Mouse (Mus musculus) left cerebral cortex, postnatal 10 days (tissue): ENCODE data around the gene Nme7. TPM values are rescaled to one million over a fixed set of nuclear protein-coding genes. Genes with fewer than 3 reads are reported as not detected.

Experiments
- DNase-seq, 2 experiments: peaks; one replicate each; pipeline ENCODE4 v3.0.0; 2021 to 2022; ENCODE audit warnings: low spot score in 2 of 2, mixed read lengths in 1 of 2; ENCODE audit errors: extremely low spot score in 1 of 2
- intact Hi-C: fragments of 180-260 bp; cut with DNase I; formaldehyde crosslinking; loops from one replicate; pipeline ENCODE4 v1.15.1; 2025
- total RNA-seq, 2 experiments: library from RNA; stranded (reverse); gene quantifications; 2 replicates each; pipeline ENCODE4 v1.2.3; 2021

The Nme7 gene
- total RNA-seq, 2 experiments from 2014 or later: 21.9 to 24.8 TPM

GRCm38 (mm10) chr1:164416692-164417394, 112.9 kb downstream of the Nme7 start:
- intact Hi-C loops: no loop called here
- no peak for DNase-seq

- no peak for DNase-seq
- intact Hi-C loops: no loop called here
Observed at GRCm38 (mm10) chr1:164417604-164418003, 113.7 kb downstream of the Nme7 start.

DNA sequence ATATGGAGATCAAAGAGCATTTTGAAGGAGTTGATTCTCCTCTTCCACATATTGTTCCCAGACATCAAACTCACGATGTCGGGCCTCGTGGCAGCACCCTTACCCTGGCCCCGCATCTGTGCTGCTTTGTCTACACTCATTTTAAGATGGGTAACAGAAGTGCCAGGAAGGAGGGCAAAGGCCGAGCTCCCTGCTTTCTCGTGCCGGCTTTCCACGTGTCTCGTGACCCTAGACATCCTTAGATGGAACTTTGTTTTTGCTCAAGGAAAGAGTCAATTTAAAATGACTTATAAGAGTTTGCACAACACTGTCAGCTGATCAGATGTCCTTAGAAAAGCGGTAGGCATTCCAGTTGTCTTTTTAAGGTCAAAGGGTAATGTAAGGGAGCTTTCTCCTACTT, 114.4 kb downstream of the Nme7 start:
- intact Hi-C loops: no loop called here
- DNase-seq: no peak

DNA sequence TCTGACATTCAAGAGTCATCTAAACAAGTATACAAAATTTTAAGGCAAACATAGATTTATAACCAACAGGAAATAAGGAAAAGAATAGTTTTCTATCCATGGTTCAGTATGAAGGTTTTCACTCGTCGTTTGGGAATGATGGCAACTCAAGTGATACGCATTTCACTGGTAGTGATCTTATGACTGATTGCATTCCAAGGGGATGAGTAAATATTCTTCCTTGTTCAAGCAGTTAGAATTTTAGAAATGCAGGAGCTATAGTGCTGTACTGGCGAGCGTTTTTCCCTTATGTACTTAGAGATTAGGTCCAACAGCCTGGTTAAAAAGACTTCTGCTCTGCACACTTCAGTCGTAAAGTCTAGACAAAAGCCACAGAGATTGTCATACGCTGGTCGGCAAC, 115.5 kb downstream of the Nme7 start:
- intact Hi-C loops: no loop called here
- no peak for DNase-seq

DNA sequence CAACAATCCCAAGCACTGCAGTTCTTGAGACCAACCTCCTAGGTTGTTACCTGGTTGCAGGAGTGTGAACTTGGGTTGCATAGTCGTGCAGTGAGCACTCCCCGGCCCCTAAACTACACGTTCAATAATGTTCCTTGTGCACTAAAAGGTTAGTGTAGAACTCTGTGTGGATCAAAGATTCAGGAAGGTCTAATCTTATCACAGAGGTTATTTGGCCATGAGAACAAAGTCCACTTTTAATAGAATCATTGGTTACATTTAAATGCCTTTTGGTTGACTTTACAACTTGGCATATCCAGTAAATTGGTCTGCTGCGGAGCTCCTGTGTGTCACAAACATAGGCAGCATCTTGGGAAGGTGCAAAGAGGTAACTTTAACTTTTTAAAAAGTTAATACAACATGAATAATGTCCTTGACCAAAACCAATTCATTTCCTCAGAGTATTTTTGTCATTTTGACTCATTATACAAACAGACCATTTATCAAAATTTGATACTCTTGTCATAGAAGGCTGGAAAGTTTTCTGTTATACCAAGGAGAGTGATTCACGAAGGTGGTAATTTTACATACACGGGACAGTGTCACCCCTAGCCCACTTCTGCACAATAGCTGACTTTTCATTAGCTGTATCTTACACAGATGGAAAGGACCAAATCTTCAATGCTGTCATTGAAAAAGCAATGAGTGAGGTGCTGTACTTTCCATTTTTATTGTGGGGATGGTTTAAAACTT, 116.9 kb downstream of the Nme7 start:
- no peak for DNase-seq
- intact Hi-C loops: no loop called here

DNA sequence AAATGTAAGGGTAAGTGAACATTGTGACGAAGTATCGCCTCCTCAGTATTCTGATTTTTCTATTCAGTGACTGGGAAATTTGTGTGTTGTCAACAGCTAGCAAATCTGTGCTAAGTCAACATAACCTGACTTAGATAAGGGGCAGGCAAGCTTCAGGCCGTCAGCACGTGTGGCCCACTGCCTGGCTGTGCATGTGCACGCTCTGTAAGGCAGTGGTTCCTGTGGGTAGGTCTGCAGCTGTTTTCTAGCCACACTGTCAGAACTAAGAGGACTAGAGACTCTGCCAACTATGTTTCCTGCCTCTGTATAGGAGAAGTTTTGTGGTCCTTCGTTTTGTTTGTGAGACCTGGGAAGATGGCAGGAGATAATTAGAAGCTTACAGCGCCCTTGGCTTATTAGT, 122.3 kb downstream of the Nme7 start:
- intact Hi-C loops: no loop called here
- no peak for DNase-seq

GRCm38 (mm10) chr1:164427777-164428176, 123.9 kb downstream of the Nme7 start:
- intact Hi-C loops: no loop called here
- DNase-seq: no peak

DNA sequence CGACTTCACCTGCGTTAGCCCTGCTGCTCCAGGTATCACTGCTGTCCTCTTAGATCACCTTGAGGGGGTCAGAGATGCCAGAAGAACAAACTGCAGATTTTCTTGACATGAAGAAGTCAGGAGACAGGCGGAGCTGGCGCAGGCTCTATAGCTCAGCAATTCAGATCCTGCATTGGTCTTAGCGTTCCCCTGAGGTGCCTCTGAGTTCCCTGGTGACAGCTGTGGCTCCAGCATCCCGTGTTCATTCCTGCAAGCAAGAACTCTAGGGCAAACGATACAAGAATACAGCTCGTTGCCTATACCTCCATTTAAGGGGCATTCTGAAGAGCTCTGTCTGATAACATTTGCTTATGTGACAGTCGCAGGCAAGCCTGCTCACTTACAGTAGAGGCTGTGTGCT, 124.7 kb downstream of the Nme7 start:
- DNase-seq: no peak
- intact Hi-C loops: no loop called here

GRCm38 (mm10) chr1:164432649-164433048, 128.7 kb downstream of the Nme7 start:
- DNase-seq: no peak
- intact Hi-C loops: no loop called here

DNA sequence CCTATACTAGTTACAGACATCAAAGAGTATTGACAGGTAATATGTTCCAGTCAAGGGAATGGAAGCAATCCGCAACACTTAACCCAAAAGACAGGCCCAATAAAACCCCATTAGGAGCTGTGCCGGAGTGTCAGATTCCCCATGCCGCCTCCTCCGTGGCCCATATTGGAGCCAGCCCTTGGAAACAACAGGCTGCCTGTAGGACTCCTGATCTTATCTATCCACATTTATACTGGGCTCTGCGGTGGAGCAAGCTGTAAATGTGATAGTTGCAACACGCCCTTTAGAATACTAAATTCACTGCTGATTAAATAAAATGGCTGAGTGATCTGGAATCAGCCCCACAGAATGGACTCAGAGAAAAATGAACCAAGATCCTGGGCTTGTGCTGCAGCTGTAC, 130.1 kb downstream of the Nme7 start:
- DNase-seq: no peak
- intact Hi-C loops: no loop called here

GRCm38 (mm10) chr1:164436749-164437148, 132.8 kb downstream of the Nme7 start:
- no peak for DNase-seq
- intact Hi-C loops: loop anchor here (5.0 kb wide), 1 partner anchor 69 kb away; no protein-coding TSS in a partner anchor

- DNase-seq: no peak
- intact Hi-C loops: loop anchor here (5.0 kb wide), 1 partner anchor 123 kb away; no protein-coding TSS in a partner anchor
Observed at GRCm38 (mm10) chr1:164440230-164440629, 136.3 kb downstream of the Nme7 start.

GRCm38 (mm10) chr1:164440708-164441407, 136.9 kb downstream of the Nme7 start:
- intact Hi-C loops: loop anchor here (5.0 kb wide), 1 partner anchor 124 kb away; no protein-coding TSS in a partner anchor
- no peak for DNase-seq

GRCm38 (mm10) chr1:164441408-164441974, 137.6 kb downstream of the Nme7 start:
- intact Hi-C loops: loop anchor here (5.0 kb wide), 1 partner anchor 124 kb away; no protein-coding TSS in a partner anchor
- no peak for DNase-seq

DNA sequence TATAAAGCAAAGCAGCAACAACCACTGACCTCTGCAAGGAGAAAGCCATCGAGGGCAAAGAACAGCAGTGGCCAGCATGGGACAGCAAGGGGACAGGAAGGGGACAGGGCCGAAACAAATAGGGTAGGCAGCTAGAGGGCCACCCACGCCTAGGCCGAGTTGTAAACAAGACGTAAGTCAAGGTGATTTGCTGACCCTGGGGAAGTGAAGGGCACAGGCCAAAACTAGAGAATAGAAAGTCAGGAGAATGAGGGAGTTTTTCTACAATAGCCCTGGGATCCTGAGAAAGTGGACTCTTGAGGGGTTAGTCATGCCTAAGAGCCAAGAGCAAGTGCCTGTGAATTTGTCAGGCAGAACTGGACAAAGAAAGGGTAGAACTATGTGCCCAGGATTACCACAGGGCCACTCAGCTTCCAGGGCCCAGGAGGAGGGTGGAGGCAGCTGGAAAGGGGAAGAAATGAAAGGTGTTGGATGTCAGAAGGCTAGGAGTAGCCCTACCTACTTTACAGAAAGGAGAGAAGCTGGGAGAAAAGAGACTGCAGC, 141.8 kb downstream of the Nme7 start:
- intact Hi-C loops: no loop called here
- no peak for DNase-seq

GRCm38 (mm10) chr1:164446535-164446934, 142.6 kb downstream of the Nme7 start:
- DNase-seq: no peak
- intact Hi-C loops: no loop called here

- no peak for DNase-seq
- intact Hi-C loops: no loop called here
Observed at GRCm38 (mm10) chr1:164447521-164447920, 143.6 kb downstream of the Nme7 start.

DNA sequence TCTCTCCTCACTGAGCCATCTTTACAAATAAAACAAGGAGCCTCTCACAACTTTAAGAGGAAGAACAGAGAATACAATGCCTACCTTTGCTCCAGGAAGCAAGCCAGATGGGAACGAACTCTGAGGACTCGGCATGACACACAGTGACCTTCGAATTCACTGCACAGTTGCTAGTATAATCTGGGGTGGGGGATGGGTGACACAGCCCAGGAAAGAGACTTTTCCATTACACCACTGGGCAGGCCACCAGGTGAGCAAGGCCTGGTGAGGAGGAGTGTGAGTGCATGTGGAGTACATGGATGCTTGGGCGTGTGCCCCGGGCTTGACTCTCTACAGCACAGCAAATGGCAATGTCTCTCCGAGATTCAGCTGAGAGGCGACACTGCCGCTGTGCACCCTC, 145.7 kb downstream of the Nme7 start:
- DNase-seq: no peak
- intact Hi-C loops: loop anchor here (10.0 kb wide), 1 partner anchor 315 kb away; no protein-coding TSS in a partner anchor

DNA sequence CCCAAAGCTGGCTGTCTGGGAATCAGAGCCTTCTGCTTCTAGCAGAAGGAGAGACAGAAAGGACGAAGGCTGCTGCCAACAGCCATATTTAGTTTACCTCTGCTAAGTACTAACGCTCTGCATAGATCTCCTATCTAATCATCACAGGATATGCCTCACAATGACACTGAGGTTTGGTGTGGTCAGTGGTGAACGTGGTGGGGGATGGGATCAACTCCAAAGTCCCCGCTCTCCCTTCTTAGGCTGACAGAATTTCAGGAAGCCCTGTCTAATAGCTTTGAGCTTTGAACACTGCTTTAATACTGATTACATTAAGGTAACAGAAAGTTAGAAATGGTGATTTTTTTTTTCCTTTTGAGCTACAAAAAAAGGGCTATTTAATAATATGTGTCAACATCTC, 146.3 kb downstream of the Nme7 start:
- no peak for DNase-seq
- intact Hi-C loops: loop anchor here (10.0 kb wide), 1 partner anchor 315 kb away; no protein-coding TSS in a partner anchor
